Mouse (Mus musculus): ENCODE measurements around the gene Mylip. TPM values are rescaled to one million over a fixed set of nuclear protein-coding genes. Genes with fewer than 3 reads are reported as not detected.

Gene Mylip
- polyA plus RNA-seq, 2 experiments: 10.9 to 29.6 TPM

DNA sequence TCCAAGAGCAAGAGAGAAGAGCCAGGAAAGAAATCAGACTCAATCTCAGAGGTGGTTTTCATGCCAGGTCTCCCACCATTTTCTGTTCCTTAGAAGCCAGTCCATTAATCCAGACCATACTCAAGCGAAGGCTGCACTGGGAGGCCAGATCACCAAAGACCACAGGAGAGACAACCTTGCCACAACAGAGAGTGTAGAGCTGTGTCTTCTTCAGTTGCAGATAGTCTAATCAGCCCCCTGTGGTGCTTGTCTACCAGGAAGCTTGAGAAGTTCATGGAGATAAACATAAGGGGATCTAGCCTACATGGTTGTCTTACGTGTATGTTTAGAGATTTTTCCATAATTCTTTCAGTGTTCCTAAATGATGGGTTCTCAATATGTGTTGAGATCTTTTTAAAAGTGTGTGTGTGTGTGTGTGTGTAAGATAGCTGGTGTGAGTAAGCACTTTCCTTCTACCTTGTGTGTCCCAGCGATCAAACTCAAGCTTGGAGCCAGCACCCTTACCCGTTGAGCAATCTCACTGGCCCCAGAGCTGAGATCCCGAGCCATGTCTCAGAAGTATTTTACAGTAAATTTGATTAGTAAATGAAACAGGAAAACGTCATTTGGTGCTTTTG is 15.8 kb downstream of the Mylip start:
- H3K27me3 ChIP-seq (ENCODE audit: control insufficient read depth, insufficient read depth, low read length): no peaks in the 10 kb centered on the region
- H3K36me3 ChIP-seq (ENCODE audit: control insufficient read depth, insufficient read depth, low read length): peaks cover 71% of the 10 kb centered on the region
- H3K4me2 ChIP-seq (replicated peaks; ENCODE audit: low read depth, low read length, severe bottlenecking): no peak overlapping the region
- no peak overlapping the region for H3K9ac ChIP-seq (ENCODE audit: low read depth, low read length, severe bottlenecking)
- no peak overlapping the region for H3K27ac ChIP-seq (replicated peaks; ENCODE audit: low read depth, low read length)
- ATAC-seq (ENCODE audit: low FRiP score, low read depth) (no peak), DNase-seq (ENCODE audit: low spot score) (no peak)
- WGBS: 94% methylated on average over 6 of the region's 6 CpGs
- no peak overlapping the region for H3K4me3 ChIP-seq (replicated peaks; ENCODE audit: low read length)
- TF ChIP-seq POLR2A (IDR thresholded peaks at IDR 0.05; ENCODE audit: borderline replicate concordance, extremely low read depth, insufficient read depth, insufficient read length): no peak
- peaks cover 22% of the 10 kb centered on the region for H3K4me1 ChIP-seq (ENCODE audit: control insufficient read depth, insufficient read depth, low read length)
- H3K9me3 ChIP-seq (ENCODE audit: control insufficient read depth, low read length): no peaks in the 10 kb centered on the region

DNA sequence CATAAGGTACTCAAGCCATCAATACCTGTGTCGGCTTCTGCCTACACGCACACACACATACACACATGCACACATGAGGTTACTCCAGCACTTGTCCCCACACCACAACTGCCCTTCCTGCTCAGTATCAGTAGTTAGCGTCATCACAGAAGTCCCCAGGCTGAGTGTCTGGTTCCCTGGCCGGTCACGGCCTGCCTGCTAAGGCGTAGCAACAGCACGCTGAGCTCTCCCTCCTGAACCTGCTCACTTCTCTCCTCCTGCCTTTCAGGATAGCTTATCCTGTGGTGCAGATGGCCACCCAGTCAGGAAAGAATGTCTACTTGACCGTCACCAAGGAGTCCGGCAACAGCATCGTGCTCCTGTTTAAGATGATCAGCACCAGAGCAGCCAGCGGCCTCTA is 16.7 kb downstream of the Mylip start:
- Histone ChIP-seq H3K36me3 (ENCODE audit: control insufficient read depth, insufficient read depth, low read length) (peaks cover 80% of the 10 kb centered on the region), H3K4me3 (replicated peaks; ENCODE audit: low read length) (no peak overlapping the region), H3K4me1 (ENCODE audit: control insufficient read depth, insufficient read depth, low read length) (peaks cover 13% of the 10 kb centered on the region), H3K9ac (ENCODE audit: low read depth, low read length, severe bottlenecking) (no peak overlapping the region), H3K27me3 (ENCODE audit: control insufficient read depth, insufficient read depth, low read length) (no peaks in the 10 kb centered on the region), H3K4me2 (replicated peaks; ENCODE audit: low read depth, low read length, severe bottlenecking) (no peak overlapping the region), H3K9me3 (ENCODE audit: control insufficient read depth, low read length) (no peaks in the 10 kb centered on the region), H3K27ac (replicated peaks; ENCODE audit: low read depth, low read length) (no peak overlapping the region)
- WGBS: 92% methylated on average over 11 of the region's 11 CpGs
- ATAC-seq (ENCODE audit: low FRiP score, low read depth) (no peak), DNase-seq (ENCODE audit: low spot score) (no peak)
- TF ChIP-seq POLR2A (IDR thresholded peaks at IDR 0.05; ENCODE audit: borderline replicate concordance, extremely low read depth, insufficient read depth, insufficient read length): no peak

DNA sequence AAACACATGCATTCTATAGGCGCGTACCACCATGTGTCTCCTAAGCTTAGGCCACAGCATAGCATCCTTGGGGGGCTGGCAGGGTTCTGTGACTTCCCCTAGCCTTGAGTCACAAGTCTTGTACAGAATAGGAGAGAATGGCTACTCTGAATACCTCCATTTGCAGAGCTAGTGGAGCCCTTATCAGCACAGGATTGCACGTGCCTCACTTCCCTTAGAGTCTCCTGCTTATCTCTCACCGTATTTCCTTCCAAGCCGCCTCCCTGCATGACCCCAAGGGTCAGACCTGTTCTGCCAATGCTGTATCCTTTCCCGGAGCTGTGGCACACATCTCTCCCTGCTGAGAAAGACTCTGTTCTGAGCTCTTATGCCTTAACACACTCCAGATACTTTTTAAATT is 17.2 kb downstream of the Mylip start:
- peaks cover 83% of the 10 kb centered on the region for H3K36me3 ChIP-seq (ENCODE audit: control insufficient read depth, insufficient read depth, low read length)

DNA sequence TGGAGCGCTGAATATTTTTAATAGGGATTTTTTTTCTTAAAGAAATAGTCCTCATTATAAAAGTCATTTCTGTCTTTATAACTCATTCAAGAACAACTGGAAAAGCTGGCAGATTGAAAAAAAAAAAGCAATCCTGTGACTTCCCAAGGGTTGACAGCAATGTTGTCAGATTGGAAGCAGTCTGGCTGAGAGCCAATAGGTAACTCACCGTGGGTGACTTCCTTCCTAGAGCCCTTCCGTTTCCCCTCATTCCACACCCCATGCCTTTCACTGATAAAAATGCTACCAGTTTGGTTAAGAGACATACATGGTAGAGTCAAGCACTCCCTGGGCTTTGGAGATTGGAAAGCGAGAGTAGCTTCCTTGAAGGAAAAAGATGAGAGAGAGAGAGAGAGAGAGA is 21.4 kb downstream of the Mylip start:
- DNase-seq (ENCODE audit: low spot score) (no peak), ATAC-seq (ENCODE audit: low FRiP score, low read depth) (no peak)
- H3K9me3 ChIP-seq (ENCODE audit: control insufficient read depth, low read length): 0 out of 2 replicates have a peak, but pooled peaks cover 3% of the 10 kb centered on the region
- no peak overlapping the region for H3K27ac ChIP-seq (replicated peaks; ENCODE audit: low read depth, low read length)
- H3K4me1 ChIP-seq (ENCODE audit: control insufficient read depth, insufficient read depth, low read length): peaks cover 15% of the 10 kb centered on the region
- H3K4me3 ChIP-seq (replicated peaks; ENCODE audit: low read length): no peak overlapping the region
- no peak overlapping the region for H3K9ac ChIP-seq (ENCODE audit: low read depth, low read length, severe bottlenecking)
- H3K27me3 ChIP-seq (ENCODE audit: control insufficient read depth, insufficient read depth, low read length): no peaks in the 10 kb centered on the region
- 83% methylated on average over 4 of the region's 4 CpGs for WGBS
- no peak for TF ChIP-seq POLR2A (IDR thresholded peaks at IDR 0.05; ENCODE audit: borderline replicate concordance, extremely low read depth, insufficient read depth, insufficient read length)
- no peak overlapping the region for H3K4me2 ChIP-seq (replicated peaks; ENCODE audit: low read depth, low read length, severe bottlenecking)
- peaks cover 75% of the 10 kb centered on the region for H3K36me3 ChIP-seq (ENCODE audit: control insufficient read depth, insufficient read depth, low read length)

More for the DNA sequence above, 17.2 kb downstream of the Mylip start:
- no peak overlapping the region for H3K27ac ChIP-seq (replicated peaks; ENCODE audit: low read depth, low read length)
- H3K9ac ChIP-seq (ENCODE audit: low read depth, low read length, severe bottlenecking): no peak overlapping the region
- no peak overlapping the region for H3K4me2 ChIP-seq (replicated peaks; ENCODE audit: low read depth, low read length, severe bottlenecking)
- no peaks in the 10 kb centered on the region for H3K27me3 ChIP-seq (ENCODE audit: control insufficient read depth, insufficient read depth, low read length)
- WGBS: 76% methylated on average over 6 of the region's 6 CpGs
- no peak for TF ChIP-seq POLR2A (IDR thresholded peaks at IDR 0.05; ENCODE audit: borderline replicate concordance, extremely low read depth, insufficient read depth, insufficient read length)
- peaks cover 13% of the 10 kb centered on the region for H3K4me1 ChIP-seq (ENCODE audit: control insufficient read depth, insufficient read depth, low read length)
- DNase-seq (ENCODE audit: low spot score) (no peak), ATAC-seq (ENCODE audit: low FRiP score, low read depth) (no peak)
- H3K4me3 ChIP-seq (replicated peaks; ENCODE audit: low read length): no peak overlapping the region
- H3K9me3 ChIP-seq (ENCODE audit: control insufficient read depth, low read length): no peaks in the 10 kb centered on the region

DNA sequence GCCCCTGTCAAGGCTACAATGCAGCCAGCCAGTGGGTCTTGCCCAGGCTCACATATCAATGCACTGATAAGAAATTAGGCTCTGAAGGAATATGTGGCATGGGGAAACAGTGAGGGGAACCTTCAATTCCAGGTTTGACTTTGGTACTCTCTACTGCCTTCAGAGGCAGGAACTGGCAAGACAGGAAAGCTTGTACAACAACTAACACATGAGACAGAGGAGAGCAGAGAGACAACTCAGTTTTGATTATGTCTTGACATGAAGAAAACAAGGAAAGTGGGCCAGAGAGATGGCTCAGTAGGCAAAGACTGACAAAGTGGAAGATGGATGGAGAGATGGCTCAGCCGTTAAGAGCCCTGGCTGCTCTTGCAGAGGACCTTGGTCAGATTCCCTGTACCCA is 23.5 kb downstream of the Mylip start:
- H3K9me3 ChIP-seq (ENCODE audit: control insufficient read depth, low read length): 0 out of 2 replicates have a peak, but pooled peaks cover 3% of the 10 kb centered on the region
- H3K27me3 ChIP-seq (ENCODE audit: control insufficient read depth, insufficient read depth, low read length): no peaks in the 10 kb centered on the region
- H3K36me3 ChIP-seq (ENCODE audit: control insufficient read depth, insufficient read depth, low read length): peaks cover 54% of the 10 kb centered on the region
- WGBS: 100% methylated on average over 1 of the region's 1 CpGs
- no peak for TF ChIP-seq POLR2A (IDR thresholded peaks at IDR 0.05; ENCODE audit: borderline replicate concordance, extremely low read depth, insufficient read depth, insufficient read length)
- DNase-seq (ENCODE audit: low spot score): no peak
- H3K27ac ChIP-seq (replicated peaks; ENCODE audit: low read depth, low read length): no peak overlapping the region
- H3K4me1 ChIP-seq (ENCODE audit: control insufficient read depth, insufficient read depth, low read length): peaks cover 20% of the 10 kb centered on the region
- H3K9ac ChIP-seq (ENCODE audit: low read depth, low read length, severe bottlenecking): no peak overlapping the region
- H3K4me2 ChIP-seq (replicated peaks; ENCODE audit: low read depth, low read length, severe bottlenecking): no peak overlapping the region
- ATAC-seq (ENCODE audit: low FRiP score, low read depth): no peak
- H3K4me3 ChIP-seq (replicated peaks; ENCODE audit: low read length): no peak overlapping the region

Measured in limb, embryonic 14.5 days (tissue).